Mouse (Mus musculus) stomach, embryonic 15.5 days (tissue): Measurements from ENCODE around the gene Dact3. TPM values are rescaled to one million over a fixed set of nuclear protein-coding genes. Genes with fewer than 3 reads are reported as not detected.

ENCODE experiments used
- ATAC-seq: fragments of 200-750 bp; cut with Nextera tagmentation; 2 replicates; pipeline ENCODE4 v1.8.0; 2017; ENCODE audit warnings: low read depth, moderate number of reproducible peaks, moderate TSS enrichment; ENCODE audit not compliant: insufficient read depth, low FRiP score
- H3K27ac ChIP-seq: fragments of 300-500 bp; sonication (generic); 2 replicates; pipeline ENCODE4 v1.5.1; 2015; ENCODE audit warnings: mild to moderate bottlenecking, inconsistent platforms
- H3K27me3 ChIP-seq: fragments of 300-500 bp; sonication (generic); replicated peaks from 2 replicates; pipeline ENCODE4 v1.6.1; 2015; ENCODE audit warnings: inconsistent platforms
- H3K36me3 ChIP-seq: fragments of 300-500 bp; sonication (generic); 2 replicates; pipeline ENCODE4 v1.6.1; 2015; ENCODE audit warnings: inconsistent platforms
- H3K4me1 ChIP-seq: fragments of 300-500 bp; sonication (generic); 2 replicates; pipeline ENCODE4 v1.6.1; 2015; ENCODE audit warnings: inconsistent platforms
- H3K4me2 ChIP-seq: fragments of 300-500 bp; sonication (generic); 2 replicates; pipeline ENCODE4 v1.6.1; 2015; ENCODE audit warnings: mild to moderate bottlenecking, inconsistent platforms
- H3K4me3 ChIP-seq: fragments of 300-500 bp; sonication (generic); replicated peaks from 2 replicates; pipeline ENCODE4 v1.5.1; 2015; ENCODE audit warnings: inconsistent platforms
- H3K9ac ChIP-seq: fragments of 300-500 bp; sonication (generic); 2 replicates; pipeline ENCODE4 v1.6.1; 2015; ENCODE audit warnings: inconsistent platforms
- H3K9me3 ChIP-seq: fragments of 300-500 bp; sonication (generic); 2 replicates; pipeline ENCODE4 v1.6.1; 2016; ENCODE audit warnings: inconsistent platforms
- WGBS: fragments of 180-500 bp; shearing (Covaris S2); methylation state at CpG from one replicate; pipeline ENCODE4 v1.1.7; 2015; 5-methylcytosine and 5-hydroxymethylcytosine counted together
- polyA plus RNA-seq: library from polyadenylated mRNA; unstranded; fragments of >200 nt; fragmentation: Nextera tagmentation; extraction: Ambion mirVana; gene quantifications from 2 replicates; pipeline ENCODE4 v1.2.1, GENCODE M21; 2015

Gene Dact3
- polyA plus RNA-seq, 1 experiment from 2014 or later = 4.6 TPM

GRCm38 (mm10) chr7:16932704-16933577, 57.8 kb downstream of the Dact3 start:
- 39% methylated on average over 14 of the region's 14 CpGs for WGBS
- no peak overlapping the region for H3K27ac ChIP-seq

More at GRCm38 (mm10) chr7:16932704-16933577, 57.8 kb downstream of the Dact3 start:
- no peak for ATAC-seq
- Histone ChIP-seq H3K9me3 (no peaks in the 10 kb centered on the region), H3K9ac (no peak overlapping the region), H3K27me3 (no peaks in the 10 kb centered on the region), H3K36me3 (no peaks in the 10 kb centered on the region), H3K4me3 (no peak overlapping the region), H3K4me1 (no peaks in the 10 kb centered on the region), H3K4me2 (no peak overlapping the region)

Other genes starting within 250 kb of the Dact3 start
- not detected in 2 replicates for gene Ceacam15, start 199.6 kb upstream of the Dact3 start, polyA plus RNA-seq
- gene Ceacam9, start 153.4 kb upstream of the Dact3 start, polyA plus RNA-seq = not detected in 2 replicates
- gene Ap2s1, start 136.9 kb upstream of the Dact3 start, polyA plus RNA-seq = 251 and 272 TPM in 2 replicates
- 64.2 and 66.3 TPM in 2 replicates for gene Slc1a5, start 94.0 kb upstream of the Dact3 start, polyA plus RNA-seq
- 87.2 and 89.4 TPM in 2 replicates for gene Strn4, start 59.4 kb upstream of the Dact3 start, polyA plus RNA-seq
- 28.4 and 29.1 TPM in 2 replicates for gene Fkrp, start 58.6 kb upstream of the Dact3 start, polyA plus RNA-seq
- 11.6 and 12.2 TPM in 2 replicates for gene Prkd2, start 32.4 kb upstream of the Dact3 start, polyA plus RNA-seq
- 8.9 and 9.8 TPM in 2 replicates for gene Gng8, start 16.5 kb downstream of the Dact3 start, polyA plus RNA-seq
- gene Ptgir, start 31.2 kb downstream of the Dact3 start, polyA plus RNA-seq = 2.4 and 2.5 TPM in 2 replicates
- 101 and 113 TPM in 2 replicates for gene Calm3, start 48.8 kb downstream of the Dact3 start, polyA plus RNA-seq
- 10.2 and 12.7 TPM in 2 replicates for gene Pnmal2, start 69.4 kb downstream of the Dact3 start, polyA plus RNA-seq
- gene Pnmal1, start 84.4 kb downstream of the Dact3 start, polyA plus RNA-seq = 2.9 and 3.6 TPM in 2 replicates
- 0.31 and 0.34 TPM in 2 replicates for gene Gm42372, start 107.8 kb downstream of the Dact3 start, polyA plus RNA-seq
- gene Ccdc8, start 117.4 kb downstream of the Dact3 start, polyA plus RNA-seq = 29.4 and 33.3 TPM in 2 replicates
- gene Ppp5c, start 152.6 kb downstream of the Dact3 start, polyA plus RNA-seq = 92.9 and 95.7 TPM in 2 replicates
- gene Hif3a, start 187.1 kb downstream of the Dact3 start, polyA plus RNA-seq = 47.3 and 54.9 TPM in 2 replicates
- 0.30 and 0.63 TPM in 2 replicates for gene Psg16, start 198.7 kb downstream of the Dact3 start, polyA plus RNA-seq